35 mouse cellular contexts compared by ENCODE assay signal in the genomic region with DNA sequence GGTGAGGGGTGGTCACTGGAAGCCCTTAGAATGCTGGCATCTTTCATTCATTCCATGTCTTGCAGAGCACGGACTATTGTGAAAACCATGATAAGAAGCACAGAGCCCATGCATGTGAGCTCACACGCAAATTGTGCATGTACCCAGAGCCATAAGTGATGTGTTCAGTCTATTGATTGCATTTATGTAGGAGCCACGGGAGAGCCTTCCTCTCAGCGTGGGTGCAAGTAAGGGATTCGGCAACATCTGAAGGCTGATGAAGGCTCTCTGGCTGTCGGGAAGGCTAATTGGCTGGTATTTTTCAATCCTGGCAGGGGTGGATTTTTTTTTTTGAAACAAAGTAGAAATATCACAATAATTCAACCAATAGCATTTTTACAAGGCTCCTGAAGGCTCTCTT.
"Had no signal": no experiment of that assay in that cellular context is flagged by ENCODE, and none has a peak within 500 bp of the region (broad histone marks: within the 10 kb centered on the region; RNA-seq: fewer than 3 reads in every experiment).

No protein-coding gene starts in this region.

- DNase-seq: heart, postnatal 10 days; heart, postnatal 14 days; heart, postnatal 36 days; heart, postnatal 4 days; kidney, adult 11 months; kidney, adult 18-20 months; kidney, adult 2 months; kidney, adult 8-10 months; kidney, adult 9 months; kidney, postnatal 10 days; kidney, postnatal 14 days; kidney, postnatal 25 days; kidney, postnatal 36 days; kidney, postnatal 4 days; layer of hippocampus, adult 9-11 months; layer of hippocampus, postnatal 36 days had no signal

- H3K27ac ChIP-seq: heart, embryonic 10.5 days; heart, embryonic 13.5 days; heart, embryonic 15.5 days; hindbrain, embryonic 10.5 days; hindbrain, embryonic 12.5 days; hindbrain, embryonic 13.5 days; hindbrain, embryonic 14.5 days; hindbrain, embryonic 15.5 days; hindbrain, postnatal 0 days; intestine, embryonic 15.5 days; kidney, embryonic 15.5 days; kidney, postnatal 0 days; layer of hippocampus, adult 2 months had no signal

- H3K36me3 ChIP-seq: heart, embryonic 10.5 days; heart, embryonic 12.5 days; heart, embryonic 13.5 days; heart, embryonic 15.5 days; hindbrain, embryonic 10.5 days; hindbrain, embryonic 12.5 days; hindbrain, embryonic 13.5 days; hindbrain, embryonic 15.5 days; intestine, embryonic 15.5 days; kidney, embryonic 15.5 days had no signal

- H3K9ac ChIP-seq: heart, embryonic 12.5 days; heart, embryonic 13.5 days; heart, embryonic 15.5 days; hindbrain, embryonic 12.5 days; hindbrain, embryonic 13.5 days; hindbrain, embryonic 14.5 days; hindbrain, embryonic 15.5 days; intestine, embryonic 15.5 days; kidney, embryonic 15.5 days had no signal

- ATAC-seq: hindbrain, embryonic 16.5 days; hindbrain, postnatal 0 days; inflammation-experienced regulatory T-cells, adult 6 months; intestine, embryonic 15.5 days; intestine, embryonic 16.5 days; intestine, postnatal 0 days had no signal

- H3K4me2 ChIP-seq: heart, embryonic 11.5 days; heart, embryonic 12.5 days; heart, embryonic 13.5 days; heart, embryonic 15.5 days; hindbrain, embryonic 12.5 days; hindbrain, embryonic 13.5 days; hindbrain, embryonic 14.5 days; hindbrain, embryonic 15.5 days; intestine, embryonic 15.5 days; kidney, embryonic 15.5 days had no signal

- H3K9me3 ChIP-seq: heart, embryonic 10.5 days; heart, embryonic 12.5 days; heart, embryonic 13.5 days; heart, embryonic 15.5 days; hindbrain, embryonic 10.5 days; hindbrain, embryonic 12.5 days; hindbrain, embryonic 13.5 days; hindbrain, embryonic 15.5 days; intestine, embryonic 15.5 days; kidney, embryonic 15.5 days had no signal

- H3K4me3 ChIP-seq: heart, embryonic 10.5 days; heart, embryonic 12.5 days; heart, embryonic 13.5 days; heart, embryonic 15.5 days; hindbrain, embryonic 10.5 days; hindbrain, embryonic 12.5 days; hindbrain, embryonic 13.5 days; hindbrain, embryonic 15.5 days; intestine, embryonic 15.5 days; kidney, embryonic 15.5 days; layer of hippocampus, adult 2 months had no signal

- H3K4me1 ChIP-seq: heart, embryonic 10.5 days; heart, embryonic 12.5 days; heart, embryonic 13.5 days; heart, embryonic 15.5 days; hindbrain, embryonic 13.5 days; intestine, embryonic 15.5 days; kidney, embryonic 15.5 days had no signal

- H3K27me3 ChIP-seq: heart, embryonic 12.5 days; heart, embryonic 13.5 days; heart, embryonic 15.5 days; hindbrain, embryonic 12.5 days; hindbrain, embryonic 13.5 days; hindbrain, embryonic 15.5 days; intestine, embryonic 15.5 days; kidney, embryonic 15.5 days had no signal
